Mouse (Mus musculus): ENCODE data around the gene Tor1aip1. TPM values are rescaled to one million over a fixed set of nuclear protein-coding genes. Genes with fewer than 3 reads are reported as not detected.

The Tor1aip1 gene
- total and polyA plus RNA-seq, 3 experiments: 13.1 to 22.9 TPM; not detected in 1

DNA sequence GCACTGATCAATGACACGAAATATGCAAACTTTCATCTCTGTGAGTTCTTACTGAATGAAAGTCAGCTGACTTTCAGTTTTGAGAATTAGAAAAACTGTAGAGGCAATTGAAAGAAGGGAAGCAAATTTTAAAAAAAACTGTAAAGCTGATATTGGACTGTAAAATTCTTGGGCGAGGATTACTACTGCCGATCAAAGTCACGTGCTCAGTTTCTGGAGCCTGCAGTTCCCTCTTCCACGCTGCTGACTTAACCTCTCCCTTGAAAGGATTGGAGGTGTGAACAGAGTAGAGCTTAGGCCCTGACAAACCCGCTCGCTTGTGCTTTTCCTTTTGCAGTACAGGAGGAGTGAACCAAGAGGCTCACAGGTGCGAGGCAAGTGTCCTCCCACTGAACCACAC lies 33.9 kb downstream of the Tor1aip1 start:
- DNase-seq (ENCODE audit: low read depth, low spot score): no peak
- H3K27ac ChIP-seq (ENCODE audit: control insufficient read depth, low read depth, low read length): no peak overlapping the region
- no peaks in the 10 kb centered on the region for H3K4me1 ChIP-seq (ENCODE audit: control insufficient read depth in 1 of 2, insufficient read depth in 2 of 2, low read length in 2 of 2)
- no peaks in the 10 kb centered on the region for H3K79me2 ChIP-seq (ENCODE audit: control insufficient read depth, insufficient read depth, low read length, poor library complexity)
- H3K9ac ChIP-seq (ENCODE audit: control insufficient read depth, low read depth, low read length, poor library complexity, severe bottlenecking): no peak overlapping the region
- no peaks in the 10 kb centered on the region for H3K9me3 ChIP-seq (replicated peaks; ENCODE audit: insufficient read depth, low read length)
- no peak for TF ChIP-seq SMC3 (IDR thresholded peaks at IDR 0.05; ENCODE audit: low read depth, low read length)
- no peak for TF ChIP-seq ZMIZ1 (IDR thresholded peaks at IDR 0.05; ENCODE audit: low read depth, low read length)
- no peak for TF ChIP-seq CHD1 (IDR thresholded peaks at IDR 0.05; ENCODE audit: low read depth, low read length)
- TF ChIP-seq KAT2A (conservative IDR thresholded peaks at IDR 0.05; ENCODE audit: low read depth, low read length): no peak
- no peak for TF ChIP-seq MYC (IDR thresholded peaks at IDR 0.05; ENCODE audit: low read depth, low read length)
- H3K27me3 ChIP-seq (ENCODE audit: control insufficient read depth in 1 of 2, insufficient read depth in 2 of 2, low read length in 2 of 2): no peaks in the 10 kb centered on the region
- no peak overlapping the region for H3K4me3 ChIP-seq (ENCODE audit: control insufficient read depth in 1 of 2, insufficient read depth in 1 of 2, low read depth in 2 of 2, low read length in 2 of 2)
- H3K36me3 ChIP-seq (ENCODE audit: control insufficient read depth in 1 of 2, insufficient read depth in 2 of 2, low read length in 2 of 2): peaks cover 0 to 4% of the 10 kb centered on the region in 2 experiments; a peak in 2 of 4 replicates

- peaks cover 0 to 4% of the 10 kb centered on the region in 2 experiments; a peak in 2 of 4 replicates for H3K4me1 ChIP-seq (ENCODE audit: control insufficient read depth in 1 of 2, insufficient read depth in 2 of 2, low read length in 2 of 2)
- peaks cover 0 to 6% of the 10 kb centered on the region in 2 experiments; a peak in 2 of 4 replicates for H3K36me3 ChIP-seq (ENCODE audit: control insufficient read depth in 1 of 2, insufficient read depth in 2 of 2, low read length in 2 of 2)
- H3K4me3 ChIP-seq (ENCODE audit: control insufficient read depth in 1 of 2, insufficient read depth in 1 of 2, low read depth in 2 of 2, low read length in 2 of 2): no peak overlapping the region
- no peaks in the 10 kb centered on the region for H3K79me2 ChIP-seq (ENCODE audit: control insufficient read depth, insufficient read depth, low read length, poor library complexity)
- TF ChIP-seq ETS1 (IDR thresholded peaks at IDR 0.05; ENCODE audit: low read depth, low read length): no peak
- no peak for TF ChIP-seq SMC3 (IDR thresholded peaks at IDR 0.05; ENCODE audit: low read depth, low read length)
- no peak for TF ChIP-seq NRF1 (IDR thresholded peaks at IDR 0.05; ENCODE audit: insufficient read depth, low read depth, low read length, poor library complexity, severe bottlenecking)
- TF ChIP-seq UBTF (IDR thresholded peaks at IDR 0.05; ENCODE audit: borderline replicate concordance, insufficient read depth, low read depth, low read length): no peak
- TF ChIP-seq EP300 (IDR thresholded peaks at IDR 0.05; ENCODE audit: low read depth in 1 of 2, low read length in 2 of 2): peak in 1 of 2 experiments; percentile 17; a peak in 1 of 4 replicates
- no peak for TF ChIP-seq POLR2AphosphoS2 (IDR thresholded peaks at IDR 0.05; ENCODE audit: low read length)
- TF ChIP-seq GATA1 (IDR thresholded peaks at IDR 0.05; ENCODE audit: low read depth, low read length): peak; percentile 49
- no peak for TF ChIP-seq CTCF (IDR thresholded peaks at IDR 0.05 in 2 of 3, conservative IDR thresholded peaks at IDR 0.05 in 1 of 3; ENCODE audit: control insufficient read depth in 1 of 3, insufficient read depth in 1 of 3, low read depth in 2 of 3, low read length in 3 of 3, poor library complexity in 1 of 3, severe bottlenecking in 1 of 3)
- no peak for TF ChIP-seq E2F4 (IDR thresholded peaks at IDR 0.05; ENCODE audit: borderline replicate concordance, low read depth, low read length)
- no peak for TF ChIP-seq TAL1 (IDR thresholded peaks at IDR 0.05; ENCODE audit: low read length)
- no peak for TF ChIP-seq RAD21 (IDR thresholded peaks at IDR 0.05; ENCODE audit: low read depth, low read length)
- TF ChIP-seq JUND (IDR thresholded peaks at IDR 0.05; ENCODE audit: low read depth, low read length): no peak
- no peak for TF ChIP-seq ZKSCAN1 (IDR thresholded peaks at IDR 0.05; ENCODE audit: low read depth, low read length)
- H3K27ac ChIP-seq (ENCODE audit: control insufficient read depth, low read depth, low read length): no peak overlapping the region
- no peak for DNase-seq (ENCODE audit: low read depth, low spot score)
- H3K9ac ChIP-seq (ENCODE audit: control insufficient read depth, low read depth, low read length, poor library complexity, severe bottlenecking): no peak overlapping the region
- H3K9me3 ChIP-seq (replicated peaks; ENCODE audit: insufficient read depth, low read length): no peaks in the 10 kb centered on the region
- H3K27me3 ChIP-seq (ENCODE audit: control insufficient read depth in 1 of 2, insufficient read depth in 2 of 2, low read length in 2 of 2): no peaks in the 10 kb centered on the region
Observed at GRCm38 (mm10) chr1:155995612-155996011, 40.7 kb downstream of the Tor1aip1 start.
